Mouse (Mus musculus): Measurements from ENCODE around the gene Zdhhc17.

Zdhhc17 gene

GRCm38 (mm10) chr10:111005611-111006488 is 4.1 kb downstream of the Zdhhc17 start:
- in situ Hi-C loops (cut with MboI, MseI): no loop called here

DNA sequence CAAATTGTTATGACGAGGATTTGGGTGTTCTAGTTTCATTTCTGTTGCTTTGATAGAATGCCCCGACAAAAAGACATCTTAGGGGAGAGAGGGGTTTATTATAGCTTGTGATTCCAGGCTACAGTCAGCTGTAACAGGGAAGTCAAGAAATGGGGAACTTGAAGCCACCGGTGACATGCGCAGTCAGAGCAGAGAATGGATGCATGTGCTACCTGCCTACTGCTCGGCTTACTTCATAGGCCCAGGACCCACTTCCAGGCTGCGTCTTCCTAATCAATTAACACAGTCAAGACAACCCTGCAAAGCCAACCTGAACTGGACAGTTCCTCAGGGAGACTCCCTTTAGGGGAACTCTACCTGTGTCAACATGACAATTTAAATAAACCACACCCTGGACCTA is 5.7 kb downstream of the Zdhhc17 start:
- in situ Hi-C loops (cut with MboI, MseI): no loop called here

GRCm38 (mm10) chr10:110999201-110999600 is 10.7 kb downstream of the Zdhhc17 start:
- in situ Hi-C loops (cut with MboI, MseI): no loop called here

- in situ Hi-C loops (cut with MboI, MseI): no loop called here
Observed at GRCm38 (mm10) chr10:110997180-110997579, 12.8 kb downstream of the Zdhhc17 start.

DNA sequence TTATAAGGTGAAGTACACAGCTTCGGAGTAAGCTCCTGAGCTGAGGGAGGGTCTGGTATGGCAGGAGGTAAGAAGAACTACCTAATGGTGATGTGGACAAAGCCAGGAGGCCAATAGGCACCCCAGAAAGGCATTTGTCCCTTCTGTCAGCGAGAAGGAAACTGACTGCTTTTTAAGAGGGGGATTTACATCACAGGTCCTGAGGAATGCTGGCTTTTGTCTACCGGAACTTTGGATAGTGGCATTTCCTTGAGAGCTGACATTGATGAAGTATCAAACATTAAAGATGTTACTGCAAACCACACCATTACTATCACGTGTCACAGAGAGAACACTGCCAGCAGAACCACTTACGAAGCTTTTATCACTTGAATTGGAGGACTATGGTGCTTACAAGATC is 15.2 kb downstream of the Zdhhc17 start:
- in situ Hi-C loops (cut with MboI, MseI): loop anchor here (5.0 kb wide), 1 partner anchor 103 kb away; no protein-coding TSS in a partner anchor

- in situ Hi-C loops (cut with MboI, MseI): loop anchor here (5.0 kb wide), 1 partner anchor 104 kb away; no protein-coding TSS in a partner anchor
Observed at GRCm38 (mm10) chr10:110993249-110993648, 16.7 kb downstream of the Zdhhc17 start.

DNA sequence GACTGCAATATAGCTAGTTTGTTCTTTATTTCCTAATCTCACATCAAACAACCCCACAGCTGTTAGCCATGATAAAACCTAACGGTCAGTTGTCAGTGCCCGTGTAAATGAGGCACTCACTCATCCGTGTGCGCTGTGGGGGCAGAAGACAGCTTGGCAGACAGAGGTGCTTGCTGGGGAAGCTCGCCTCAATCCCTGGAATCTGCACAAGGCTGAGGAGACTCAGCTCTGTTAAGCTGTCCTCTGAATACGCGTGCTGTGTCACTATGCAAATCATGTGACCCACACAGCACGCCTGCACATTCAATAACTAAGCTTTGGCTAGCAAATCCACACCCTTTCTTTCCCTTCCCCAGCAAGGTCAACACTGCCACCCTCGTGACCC is 17.9 kb downstream of the Zdhhc17 start:
- in situ Hi-C loops (cut with MboI, MseI): loop anchor here (5.0 kb wide), 1 partner anchor 105 kb away; no protein-coding TSS in a partner anchor

DNA sequence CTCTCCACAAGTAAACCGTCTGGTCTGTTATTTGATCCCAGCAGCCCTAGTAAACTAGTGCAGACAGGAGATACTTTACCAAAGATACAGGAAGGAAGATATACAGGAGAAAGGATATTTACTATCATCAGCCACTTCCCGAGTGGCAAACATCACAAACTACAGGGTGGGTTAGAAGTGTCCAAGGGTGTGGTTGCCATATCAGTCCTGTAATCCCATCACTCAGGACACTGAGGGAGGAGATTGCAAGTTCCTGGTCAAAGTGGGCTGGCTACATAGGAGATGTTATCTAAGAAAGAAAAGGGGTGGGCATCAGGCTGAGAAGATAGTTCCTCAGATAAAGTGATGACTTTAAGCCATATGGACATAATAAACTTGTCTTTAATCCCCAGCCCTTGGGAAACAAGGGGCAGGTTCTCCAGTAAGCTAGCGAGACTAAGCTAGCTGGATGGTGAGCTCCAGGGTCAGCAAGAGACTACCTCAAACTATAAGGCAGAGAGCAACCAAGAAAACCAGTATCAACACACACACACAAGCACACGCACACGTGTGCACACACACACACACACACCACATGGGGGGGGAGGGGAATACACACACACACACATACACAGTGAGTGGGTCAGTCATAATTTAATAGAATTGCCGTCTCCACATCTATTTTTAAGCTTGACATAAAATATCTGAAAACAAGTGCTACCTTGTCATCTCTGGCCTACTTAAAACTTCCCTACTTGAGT is 18.5 kb downstream of the Zdhhc17 start:
- in situ Hi-C loops (cut with MboI, MseI): loop anchor here (5.0 kb wide), 1 partner anchor 106 kb away; no protein-coding TSS in a partner anchor

DNA sequence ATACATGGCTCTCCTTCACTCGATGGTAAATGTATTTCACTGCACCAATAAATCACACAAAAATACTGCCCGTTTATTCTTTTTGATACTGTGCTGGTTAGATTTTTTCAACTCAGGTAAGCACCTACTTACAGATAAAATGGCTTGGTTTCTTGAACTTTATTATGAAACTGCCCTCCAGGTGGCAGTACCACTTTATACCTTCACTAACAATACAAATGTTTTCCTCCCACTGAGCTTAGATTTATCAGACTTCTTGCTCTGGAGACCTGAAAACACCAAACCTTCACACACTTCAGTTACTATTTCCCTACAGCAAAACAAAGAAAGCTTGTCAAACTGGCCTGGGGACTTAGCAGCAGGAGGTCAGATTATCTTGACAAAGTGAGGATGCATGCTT is 20.2 kb downstream of the Zdhhc17 start:
- in situ Hi-C loops (cut with MboI, MseI): loop anchor here (5.0 kb wide), 1 partner anchor 108 kb away; no protein-coding TSS in a partner anchor

DNA sequence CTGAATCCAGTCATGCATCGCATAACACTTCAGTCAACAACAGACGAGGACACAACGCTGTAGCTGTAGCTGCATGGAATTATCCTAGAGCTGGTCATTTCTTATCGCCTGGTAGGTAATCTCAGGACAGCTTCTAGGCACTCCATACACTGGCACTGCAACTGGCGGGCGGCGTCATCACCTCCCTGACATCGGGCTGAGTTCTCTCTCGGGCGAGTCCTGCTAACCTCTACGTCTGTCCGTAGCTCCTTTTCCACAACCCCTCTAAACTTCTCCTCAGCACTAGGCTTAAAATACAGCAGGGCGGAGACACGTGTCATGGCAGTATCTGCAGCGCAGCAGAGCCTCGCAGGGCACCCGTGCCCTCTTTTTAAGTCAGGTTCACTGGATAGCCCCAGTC is 23.3 kb downstream of the Zdhhc17 start:
- in situ Hi-C loops (cut with MboI, MseI): no loop called here

DNA sequence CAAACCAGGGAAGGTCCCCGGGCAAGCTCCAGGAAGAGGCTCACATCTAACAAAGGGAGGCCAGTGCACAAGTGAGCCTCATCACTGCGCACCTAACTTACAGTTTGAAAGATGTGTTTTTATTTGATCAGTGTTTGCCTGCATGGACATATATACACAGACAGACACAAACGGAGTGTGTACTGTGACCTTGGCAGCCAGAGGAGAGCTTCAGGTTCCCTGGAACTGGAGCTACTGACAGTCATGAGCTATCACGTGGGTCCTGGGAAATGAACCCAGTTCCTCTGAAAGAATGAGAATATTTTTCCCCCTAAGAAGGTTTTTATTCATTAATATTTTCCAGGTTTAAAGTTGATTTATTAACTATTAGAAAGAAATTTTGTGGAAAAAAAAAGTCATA is 27.2 kb downstream of the Zdhhc17 start:
- in situ Hi-C loops (cut with MboI, MseI): no loop called here

- in situ Hi-C loops (cut with MboI, MseI): no loop called here
Observed at GRCm38 (mm10) chr10:110980441-110980840, 29.5 kb downstream of the Zdhhc17 start.

- in situ Hi-C loops (cut with MboI, MseI): loop anchor here (5.0 kb wide), 1 partner anchor 182 kb away; no protein-coding TSS in a partner anchor
Observed at GRCm38 (mm10) chr10:110979431-110979830, 30.5 kb downstream of the Zdhhc17 start.

- in situ Hi-C loops (cut with MboI, MseI): loop anchor here (5.0 kb wide), 1 partner anchor 180 kb away; no protein-coding TSS in a partner anchor
Observed at GRCm38 (mm10) chr10:110977379-110977778, 32.6 kb downstream of the Zdhhc17 start.

DNA sequence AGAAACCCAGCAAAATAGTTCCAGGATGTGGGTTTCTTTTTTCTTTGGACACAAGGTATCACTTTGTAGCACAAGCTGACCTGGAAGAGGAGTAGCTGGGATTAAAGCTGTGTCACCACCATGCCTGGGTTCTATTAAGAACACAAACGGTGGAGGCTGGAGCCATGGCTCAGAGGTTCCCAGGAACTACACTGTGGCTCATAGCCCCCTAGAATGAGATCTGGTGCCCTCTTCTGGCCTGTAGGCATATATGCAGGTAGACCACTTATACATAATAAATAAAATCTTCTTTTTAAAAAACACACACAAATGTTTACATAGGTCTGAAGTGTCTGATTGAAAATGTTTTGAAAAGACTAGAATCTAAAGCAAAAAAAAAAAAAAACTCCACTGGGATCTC is 33.9 kb downstream of the Zdhhc17 start:
- in situ Hi-C loops (cut with MboI, MseI): loop anchor here (5.0 kb wide), 1 partner anchor 179 kb away; no protein-coding TSS in a partner anchor

- in situ Hi-C loops (cut with MboI, MseI): loop anchor here (5.0 kb wide), 1 partner anchor 178 kb away; no protein-coding TSS in a partner anchor
Observed at GRCm38 (mm10) chr10:110974885-110975284, 35.1 kb downstream of the Zdhhc17 start.

- in situ Hi-C loops (cut with MboI, MseI): no loop called here
Observed at GRCm38 (mm10) chr10:110974463-110974862, 35.5 kb downstream of the Zdhhc17 start.

DNA sequence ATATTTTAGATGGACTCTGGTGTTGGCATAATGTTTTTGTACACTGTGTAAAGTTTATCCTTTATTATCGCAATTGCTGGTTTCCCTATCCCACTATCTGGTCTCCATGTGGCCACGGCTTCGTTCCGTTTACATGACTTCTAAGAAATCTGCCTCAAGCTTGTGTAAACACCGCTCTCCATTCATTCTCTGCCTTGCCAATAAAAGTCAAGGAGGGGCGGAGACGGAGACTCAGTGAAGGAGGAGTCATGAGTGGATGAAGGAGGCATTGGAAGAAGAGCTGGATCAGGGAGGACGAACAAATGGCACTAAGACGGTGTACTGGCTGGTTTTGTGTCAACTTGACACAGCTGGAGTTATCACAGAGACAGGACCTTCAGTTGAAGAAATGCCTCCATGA is 37.9 kb downstream of the Zdhhc17 start:
- in situ Hi-C loops (cut with MboI, MseI): no loop called here

DNA sequence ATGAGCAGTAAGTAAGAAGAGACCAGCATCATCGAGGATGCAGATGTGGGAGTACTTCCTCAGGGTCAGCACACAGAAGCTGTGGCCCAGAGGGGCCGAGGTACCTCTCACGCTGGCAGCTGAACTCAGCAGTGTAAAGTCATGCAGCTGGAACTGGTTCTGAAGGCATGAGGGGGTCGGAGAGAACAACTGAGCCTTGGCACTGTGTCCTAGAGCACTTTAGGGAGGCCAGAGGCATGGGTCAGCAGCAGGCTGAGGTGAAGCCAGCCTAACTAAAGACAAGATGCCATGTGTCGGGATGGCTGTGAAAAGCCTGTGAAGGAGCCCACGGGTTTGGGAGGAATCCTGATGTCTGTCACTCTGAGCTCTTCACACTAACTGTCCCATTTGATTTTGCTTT is 38.5 kb downstream of the Zdhhc17 start:
- in situ Hi-C loops (cut with MboI, MseI): no loop called here

GRCm38 (mm10) chr10:110971044-110971443 is 38.9 kb downstream of the Zdhhc17 start:
- in situ Hi-C loops (cut with MboI, MseI): no loop called here

- in situ Hi-C loops (cut with MboI, MseI): no loop called here
Observed at GRCm38 (mm10) chr10:110962172-110962571, 47.8 kb downstream of the Zdhhc17 start.

DNA sequence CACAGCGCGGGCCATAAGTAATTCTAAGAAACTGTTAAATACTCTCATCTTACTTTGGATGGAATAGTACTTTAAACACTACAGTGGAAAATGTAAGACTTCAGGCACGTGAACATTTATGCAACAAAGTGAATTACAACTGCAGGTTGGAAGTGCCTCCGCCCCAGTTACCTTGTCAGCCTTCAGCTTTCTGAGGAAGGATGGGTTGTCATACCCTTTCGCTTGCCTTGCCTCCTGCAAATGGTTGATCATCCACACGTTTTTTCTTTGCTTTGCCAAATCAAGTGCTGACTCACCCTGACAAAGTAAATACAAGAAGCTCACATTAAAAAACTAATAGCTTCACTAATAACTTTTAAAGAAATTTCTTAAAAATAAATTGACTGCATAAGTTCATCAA is 49.1 kb downstream of the Zdhhc17 start:
- in situ Hi-C loops (cut with MboI, MseI): no loop called here

Data from regulatory T cell (primary cell).